Mouse (Mus musculus): Measurements from ENCODE around the gene Tle6.

DNA sequence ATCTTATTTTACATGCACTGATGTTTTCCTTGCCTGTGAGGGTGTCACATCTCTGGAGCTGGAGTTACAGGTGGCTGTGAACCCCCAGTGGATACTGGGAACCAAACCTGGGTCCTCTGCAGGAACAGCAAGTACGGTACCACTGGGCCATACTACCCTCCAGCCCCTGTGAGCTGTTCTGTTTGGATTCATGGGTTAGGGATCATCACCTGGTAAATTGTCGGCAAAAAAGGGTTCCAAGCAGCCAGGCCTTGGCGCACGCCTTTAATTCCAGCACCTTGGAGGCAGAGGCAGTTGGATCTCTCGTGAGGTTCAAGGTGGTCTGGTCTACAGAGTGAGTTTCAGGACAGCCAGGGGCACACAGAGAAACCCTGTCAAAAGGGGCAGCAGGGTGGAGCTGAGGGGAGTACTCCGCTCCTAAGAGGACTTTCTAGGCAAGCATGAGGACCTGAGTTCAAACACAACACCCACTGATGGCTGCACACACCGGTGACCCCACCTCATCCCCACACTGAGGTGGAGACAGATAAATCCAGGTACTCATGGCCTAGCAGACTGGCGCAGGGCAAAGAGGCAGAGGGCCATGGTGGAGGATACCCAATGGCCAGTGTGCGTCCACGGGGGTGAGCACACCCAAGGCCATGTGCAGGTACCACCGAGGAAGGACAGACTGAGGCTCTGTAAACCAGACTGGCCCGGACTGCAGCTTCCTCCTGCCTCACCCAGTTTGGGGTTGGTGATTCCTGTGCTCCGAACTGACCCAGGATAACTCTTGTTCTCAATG, 53.9 kb downstream of the Tle6 start:
- TF ChIP-seq CTCF (IDR thresholded peaks at IDR 0.05; ENCODE audit: extremely low read depth, insufficient read depth, low read length) (no peak), POLR2A (IDR thresholded peaks at IDR 0.05; ENCODE audit: extremely low read depth, insufficient read depth, low read length) (no peak)

Data from cortical plate, adult 2 months (tissue).